Mouse (Mus musculus) liver, adult 2 months (tissue): Measurements from ENCODE around the gene Pigo.

ENCODE experiments used
- CTCF ChIP-seq: fragments of 200-500 bp; IDR thresholded peaks from 2 replicates; pipeline ENCODE4 v1.5.1; 2011; ENCODE audit warnings: low read depth, low read length, control low read depth
- POLR2A ChIP-seq: fragments of 200-500 bp; IDR thresholded peaks from 2 replicates; pipeline ENCODE4 v1.6.1; 2011; ENCODE audit warnings: low read length, control low read depth; ENCODE audit not compliant: insufficient read depth; ENCODE audit errors: extremely low read depth

- TF ChIP-seq CTCF, result no peak
- no peak for TF ChIP-seq POLR2A
These were observed 19.9 kb downstream of the Pigo start for GRCm38 (mm10) chr4:43005765-43006164.
